Mouse (Mus musculus) cerebellum, adult 11-12 months (tissue): ENCODE data around the gene Prtg.

Experiments
- DNase-seq: peaks from one replicate; pipeline ENCODE4 v3.0.0; 2022

The Prtg gene

DNA sequence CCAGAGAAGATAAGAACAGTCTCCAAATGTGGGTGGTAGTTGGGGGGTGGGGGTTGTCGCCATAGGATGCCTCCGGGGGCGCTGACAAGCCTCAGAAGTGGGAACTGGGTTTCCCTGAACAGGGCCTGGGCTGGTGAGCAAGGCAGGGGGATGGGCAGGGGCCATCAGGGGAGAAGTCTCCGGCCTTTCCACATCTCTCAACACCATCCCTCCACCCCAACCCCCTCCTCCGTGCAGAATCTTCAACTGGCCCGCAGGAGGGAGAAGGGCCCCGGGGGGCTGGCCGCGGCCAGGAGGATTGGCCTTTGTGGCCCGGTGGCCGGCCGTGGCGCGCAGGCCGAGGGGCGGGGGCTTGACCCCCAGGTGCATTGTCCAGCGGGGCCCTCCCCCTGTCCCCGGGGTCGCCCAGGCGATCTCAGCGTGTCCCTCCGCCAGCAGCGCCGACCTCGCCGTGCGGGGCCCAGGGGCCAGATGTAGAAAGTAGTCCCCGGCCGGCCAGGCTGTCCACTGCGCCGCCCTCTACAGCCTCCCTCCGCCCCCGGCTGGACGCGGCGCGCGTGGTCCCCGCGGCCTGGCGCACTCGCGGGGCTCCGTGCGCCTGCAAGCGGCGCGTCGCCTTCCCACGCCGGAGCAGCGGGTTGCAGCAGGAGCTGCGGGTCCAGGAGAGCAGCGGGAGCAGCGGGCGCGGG is at the start of gene Prtg:
Prtg (plus strand) TSS at position 144 of the 689 bp plus-strand sequence.
- DNase-seq, result peak; percentile 4

DNA sequence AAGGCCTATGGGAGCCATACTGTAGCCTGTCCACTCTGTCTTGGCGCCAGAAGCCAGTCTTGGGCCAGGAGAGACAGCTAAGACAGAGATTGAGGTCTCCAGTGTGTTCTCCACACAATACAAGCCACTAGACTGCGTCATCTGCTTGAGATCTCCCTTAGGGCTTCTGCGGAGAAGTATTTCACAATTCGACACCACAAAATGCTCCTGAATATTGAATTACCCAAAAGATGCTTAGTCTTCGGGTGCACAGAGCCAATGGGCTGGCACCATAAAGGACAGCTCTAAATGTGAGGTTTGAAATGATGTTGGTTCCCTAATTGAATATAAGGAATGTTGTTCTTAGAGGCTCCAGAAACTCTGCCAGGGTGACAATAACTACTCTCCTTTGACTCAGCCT is 49.5 kb upstream of the Prtg start:
- no peak for DNase-seq

- no peak for DNase-seq
Observed at GRCm38 (mm10) chr9:72758705-72759131, 48.0 kb upstream of the Prtg start.

GRCm38 (mm10) chr9:72763050-72763718 is 43.5 kb upstream of the Prtg start:
- DNase-seq, result no peak

GRCm38 (mm10) chr9:72766789-72767349 is 39.8 kb upstream of the Prtg start:
- DNase-seq, result peak; percentile 45

DNA sequence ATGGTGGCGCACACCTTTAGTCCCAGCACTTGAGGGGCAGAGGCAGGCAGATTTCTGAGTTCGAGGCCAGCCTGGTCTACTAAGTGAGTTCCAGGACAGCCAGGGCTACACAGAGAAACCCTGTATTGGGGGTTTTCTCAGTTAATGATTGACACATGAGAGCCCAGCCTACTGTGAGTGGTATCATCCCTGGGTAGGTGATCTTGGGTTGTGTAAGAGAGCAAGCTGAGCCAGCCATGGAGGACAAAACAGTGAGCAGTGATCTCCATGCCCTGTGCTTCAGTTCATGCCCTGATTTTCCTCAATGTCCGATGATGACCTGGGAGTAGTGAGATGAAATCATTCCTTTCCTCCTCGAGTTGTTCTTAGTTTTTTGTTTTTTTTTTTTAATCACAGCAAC is 31.7 kb upstream of the Prtg start:
- DNase-seq, result no peak

DNA sequence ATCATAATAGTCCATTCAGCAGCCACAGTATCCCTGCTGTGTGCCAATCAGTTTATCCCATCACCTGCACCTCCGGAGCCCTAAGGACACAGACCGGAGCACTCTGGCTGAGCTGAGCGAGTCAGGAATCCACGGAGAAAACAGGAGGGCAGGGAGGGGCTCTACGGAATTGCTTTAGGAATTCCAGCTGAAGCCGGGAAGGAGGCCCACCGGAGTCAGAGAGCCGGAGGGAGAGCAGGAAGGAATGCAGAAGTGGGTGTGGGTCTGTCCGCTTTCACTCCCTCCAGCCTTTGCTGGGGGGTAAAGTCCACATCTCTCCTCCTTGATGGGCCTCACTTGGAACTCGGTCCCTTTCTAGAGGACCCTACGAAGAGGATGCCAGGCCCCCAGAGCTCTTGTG is 27.7 kb upstream of the Prtg start:
- DNase-seq, result no peak

DNA sequence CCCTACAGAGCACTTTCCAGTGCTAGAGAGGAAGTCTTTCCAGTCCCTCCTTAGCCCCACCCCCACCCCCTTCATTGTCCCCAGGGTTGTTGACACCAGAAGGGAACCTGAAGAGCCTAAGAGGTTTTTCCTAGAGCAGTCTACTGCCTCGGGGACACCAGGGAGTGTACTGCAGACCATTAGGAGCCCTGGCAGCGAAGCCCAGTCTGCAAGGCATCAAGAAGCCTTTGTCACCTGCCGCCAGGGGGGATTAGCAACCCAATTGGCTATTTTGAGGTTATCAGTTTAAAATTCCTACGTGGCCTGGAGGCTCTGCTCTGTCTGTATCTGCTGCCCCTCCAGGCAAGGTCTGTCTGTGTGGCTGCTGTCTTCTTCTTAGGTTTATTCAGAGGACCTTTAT is 26.9 kb upstream of the Prtg start:
- no peak for DNase-seq

DNA sequence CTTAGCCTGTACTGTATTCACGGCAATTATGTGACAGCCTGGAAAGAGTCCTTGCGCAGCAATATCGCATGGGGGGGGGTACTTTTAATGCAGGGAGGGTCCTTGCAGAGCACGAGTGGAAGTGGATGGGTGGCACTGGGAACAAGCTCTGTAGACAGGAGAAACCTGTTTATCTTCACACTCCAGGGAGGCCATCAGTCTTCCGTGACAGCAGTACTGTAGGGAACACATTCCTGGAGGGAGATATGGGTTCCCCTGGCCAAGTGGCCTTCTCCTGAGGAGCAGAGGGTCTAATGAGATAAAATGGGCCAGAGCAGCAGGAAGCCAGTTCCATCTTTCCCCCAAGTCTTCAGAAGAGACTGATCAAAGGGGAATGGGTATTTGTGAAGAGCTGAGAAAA is 26.0 kb upstream of the Prtg start:
- no peak for DNase-seq

- DNase-seq, result no peak
Observed at GRCm38 (mm10) chr9:72781466-72781865, 25.2 kb upstream of the Prtg start.

DNA sequence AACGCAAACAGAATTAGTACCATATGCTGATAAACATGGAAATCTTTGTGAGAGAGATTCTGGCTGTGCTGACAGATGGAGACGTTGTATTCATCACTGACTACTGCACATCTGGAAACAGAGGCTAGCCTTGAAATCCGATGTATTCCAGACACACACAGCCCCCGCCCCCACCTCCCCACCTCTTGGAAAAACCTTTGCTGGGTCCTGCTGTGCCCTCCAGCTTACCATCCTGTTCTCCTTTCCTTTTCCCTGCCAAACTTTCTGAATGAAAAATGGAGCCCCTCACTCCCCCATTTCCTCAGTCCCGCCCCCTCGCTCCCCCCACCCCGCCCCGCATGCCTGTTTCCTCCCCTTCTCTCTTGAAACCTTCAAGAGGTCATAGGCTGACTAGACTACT is 24.6 kb upstream of the Prtg start:
- DNase-seq, result no peak

DNA sequence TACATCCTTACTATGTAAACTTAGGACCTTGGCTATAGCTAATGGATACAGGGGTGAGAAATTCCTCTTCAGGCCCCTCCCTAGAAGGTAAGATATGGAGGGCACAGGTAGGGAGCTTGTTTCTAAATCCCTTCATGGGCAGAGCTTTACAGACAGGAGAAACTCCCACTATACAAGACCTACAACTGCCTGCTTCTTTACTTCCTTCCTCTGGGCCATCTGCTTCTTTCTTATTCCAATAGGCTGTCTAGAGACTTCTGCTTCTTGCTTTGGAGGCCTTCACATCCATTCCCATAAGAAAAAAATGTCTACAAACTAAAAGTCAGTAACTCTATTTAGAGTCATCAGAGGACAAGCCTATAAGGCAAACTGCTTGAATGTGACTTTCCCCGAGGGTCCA is 18.9 kb upstream of the Prtg start:
- DNase-seq, result no peak

GRCm38 (mm10) chr9:72790530-72791212 is 16.0 kb upstream of the Prtg start:
- DNase-seq, result no peak

DNA sequence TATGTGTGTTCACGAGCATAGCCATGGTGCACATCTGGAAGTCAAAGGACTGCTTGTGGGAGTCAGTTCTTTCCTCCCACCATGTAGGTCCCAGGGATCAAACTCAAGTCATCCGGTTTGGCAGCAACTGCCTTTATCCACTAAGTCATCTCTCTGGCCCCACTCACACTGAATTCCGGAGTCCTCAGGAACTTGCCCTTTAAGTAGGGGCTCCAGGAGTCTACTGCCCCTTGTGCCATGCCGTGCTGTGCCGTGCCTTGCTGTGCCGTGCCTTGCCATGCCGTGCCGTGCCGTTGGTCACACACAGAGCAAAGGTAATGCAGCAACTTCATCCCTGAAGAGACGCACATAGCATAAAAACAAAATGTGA is 15.5 kb upstream of the Prtg start:
- DNase-seq, result no peak

DNA sequence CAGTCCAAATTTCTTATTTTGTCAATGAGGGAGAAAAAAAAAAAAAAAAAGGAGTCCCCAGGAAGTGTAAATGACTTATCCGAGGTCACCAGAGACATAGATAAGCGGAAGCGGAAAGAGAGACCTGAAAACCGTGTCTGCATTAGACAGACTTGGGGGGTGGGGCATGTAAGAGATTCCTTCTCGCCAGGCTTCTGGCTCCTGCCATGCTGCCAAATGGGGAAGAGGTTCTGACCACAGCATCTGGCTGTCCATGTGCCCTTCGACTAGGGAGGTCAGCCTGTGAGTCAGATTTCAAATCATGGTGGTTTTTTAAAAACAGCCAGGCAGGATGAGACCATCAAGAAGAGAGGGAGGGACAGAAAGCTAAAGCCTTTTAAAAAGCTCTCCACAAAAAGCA is 15.0 kb upstream of the Prtg start:
- no peak for DNase-seq

GRCm38 (mm10) chr9:72795243-72795642 is 11.4 kb upstream of the Prtg start:
- DNase-seq, result no peak

GRCm38 (mm10) chr9:72797136-72797621 is 9.5 kb upstream of the Prtg start:
- no peak for DNase-seq

DNA sequence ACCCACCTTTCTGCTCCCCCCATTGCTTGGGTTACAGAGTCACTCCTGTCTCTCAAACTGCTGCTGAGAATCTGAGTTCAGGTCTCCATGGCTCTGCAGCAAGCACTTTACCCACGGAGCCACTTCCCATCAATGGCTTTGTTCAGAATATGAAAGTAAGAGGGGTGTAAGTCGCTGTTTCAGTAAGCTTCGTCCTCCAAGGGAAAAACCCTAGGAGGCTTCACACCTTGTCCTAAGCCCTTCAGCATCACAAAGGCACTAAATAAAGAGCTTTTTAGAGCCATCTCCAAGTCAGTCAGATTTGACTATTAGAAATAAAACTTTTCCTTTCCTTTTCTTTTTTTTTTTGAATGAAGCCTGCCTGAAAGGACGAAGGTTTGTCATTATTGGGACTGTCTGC is 3.4 kb upstream of the Prtg start:
- no peak for DNase-seq

DNA sequence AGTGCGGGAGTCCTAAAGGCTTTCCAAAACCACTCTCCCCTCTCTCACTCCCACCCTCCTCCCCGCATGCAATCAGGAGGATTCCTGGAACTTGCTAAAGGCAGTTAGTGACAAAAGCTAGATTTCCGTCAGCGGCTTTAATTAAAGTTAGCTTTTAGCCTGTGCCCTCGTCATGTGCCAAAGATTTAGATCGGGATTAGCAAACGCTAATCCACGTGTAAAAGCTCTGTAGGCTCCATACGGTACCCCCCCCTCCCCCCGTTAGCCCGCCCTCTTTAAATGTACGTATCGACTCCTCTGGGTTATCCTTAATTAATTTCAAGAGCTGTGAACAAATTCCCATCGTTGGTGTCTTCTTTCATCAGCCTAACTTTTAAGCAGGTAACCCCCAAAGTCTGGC is 528 bp upstream of the Prtg start:
- DNase-seq, result no peak

DNA sequence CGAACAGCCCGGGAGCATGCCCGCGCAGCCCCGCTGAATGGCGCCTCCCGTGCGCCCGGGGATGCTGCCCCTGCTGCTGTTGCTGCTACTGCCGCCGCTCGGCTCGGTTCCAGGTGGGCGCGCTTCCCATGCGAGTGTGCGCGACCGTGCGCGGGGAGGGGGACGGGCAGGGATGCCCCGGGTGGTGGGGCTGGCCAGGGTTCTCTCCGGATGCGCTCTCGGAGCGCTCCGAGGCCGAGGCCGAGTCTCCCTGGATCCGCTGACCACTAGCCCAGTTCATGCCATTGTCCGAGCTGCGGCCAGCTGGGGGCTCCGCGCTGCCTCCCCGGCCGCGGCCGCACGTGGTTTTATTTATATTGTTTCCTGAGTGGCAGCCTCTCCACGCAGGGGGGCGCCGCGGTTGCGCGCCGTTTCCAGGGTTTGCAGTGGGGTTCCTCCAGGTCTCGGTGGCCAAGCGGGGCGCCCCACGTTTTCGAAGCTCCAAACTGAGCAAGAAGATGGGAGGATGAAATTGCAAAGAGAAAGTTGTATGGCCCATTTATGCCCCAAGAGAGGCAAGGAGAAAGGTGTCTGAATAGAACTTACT is 839 bp downstream of the Prtg start:
- peak; percentile 21 for DNase-seq

DNA sequence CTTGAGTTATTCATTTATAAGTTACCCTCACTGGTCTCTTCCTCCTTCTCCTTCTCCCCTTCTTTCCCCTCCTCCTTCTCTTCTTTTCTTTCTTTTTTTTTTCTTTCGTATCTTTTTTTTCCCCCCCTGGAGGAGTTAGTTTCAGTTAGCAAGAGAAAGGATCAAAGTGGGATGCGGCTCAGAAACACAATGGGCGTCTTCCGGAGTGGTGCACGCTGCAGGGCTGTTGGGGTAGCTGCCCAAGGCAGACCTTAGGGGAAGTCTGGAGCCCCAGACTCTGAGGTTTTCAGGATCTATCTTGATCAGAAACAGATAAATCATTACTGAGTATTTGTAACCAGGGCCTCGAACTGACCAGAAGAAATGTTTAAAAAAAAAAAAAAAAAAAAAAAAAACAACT is 1.5 kb downstream of the Prtg start:
- no peak for DNase-seq

GRCm38 (mm10) chr9:72808586-72808985 is 1.9 kb downstream of the Prtg start:
- no peak for DNase-seq

DNA sequence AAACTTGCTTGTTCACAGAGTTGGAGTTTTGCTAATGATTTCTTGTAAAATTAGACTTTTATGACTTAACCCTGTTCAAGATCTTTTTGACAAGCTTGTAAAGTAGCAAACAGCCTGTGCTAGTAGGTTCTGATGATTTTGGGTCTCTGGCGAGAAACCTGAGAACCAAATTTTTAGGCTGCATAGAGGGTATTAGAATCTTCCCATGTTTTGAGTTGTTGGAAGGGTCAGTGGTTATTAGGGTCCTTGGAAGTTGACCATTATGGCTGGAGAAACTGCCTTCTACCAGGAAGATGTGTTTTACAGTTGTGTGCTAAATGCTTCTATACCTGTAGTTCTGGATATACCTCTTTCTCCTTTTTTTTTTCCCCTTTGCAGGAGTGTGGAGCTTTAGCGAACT is 2.4 kb downstream of the Prtg start:
- no peak for DNase-seq
